Mouse (Mus musculus) ES-Bruce4 (cell line): Measurements from ENCODE around the gene Cyp4f40. TPM values are rescaled to one million over a fixed set of nuclear protein-coding genes. Genes with fewer than 3 reads are reported as not detected.
"Not testable (repeated sequence)": the region's sequence is repeated elsewhere in the genome, so short reads cannot be mapped to it uniquely, and the experiment has no call there.

Experiments used
- H3K27ac ChIP-seq: 2 replicates; pipeline ENCODE4 v1.5.1; 2012; ENCODE audit warnings: low read length, inconsistent platforms; ENCODE audit not compliant: insufficient read depth
- H3K27me3 ChIP-seq: 2 replicates; pipeline ENCODE4 v1.6.1; 2012; ENCODE audit warnings: mild to moderate bottlenecking, low read length, inconsistent platforms; ENCODE audit not compliant: control insufficient read depth, poor library complexity, insufficient read depth, severe bottlenecking
- H3K36me3 ChIP-seq: 2 replicates; pipeline ENCODE4 v1.6.1; 2012; ENCODE audit warnings: inconsistent platforms, mild to moderate bottlenecking, low read length, moderate library complexity; ENCODE audit not compliant: control insufficient read depth, poor library complexity, insufficient read depth, severe bottlenecking
- H3K4me1 ChIP-seq: one replicate; pipeline ENCODE4 v1.8.1; 2011; ENCODE audit warnings: low read length; ENCODE audit not compliant: control insufficient read depth, insufficient read depth
- H3K4me3 ChIP-seq: 2 replicates; pipeline ENCODE4 v1.5.1; 2011; ENCODE audit warnings: low read depth, mild to moderate bottlenecking, low read length
- H3K9ac ChIP-seq: 2 replicates; pipeline ENCODE4 v1.6.1; 2012; ENCODE audit warnings: low read depth, mild to moderate bottlenecking, inconsistent platforms; ENCODE audit not compliant: poor library complexity, severe bottlenecking
- H3K9me3 ChIP-seq: replicated peaks from 2 replicates; pipeline ENCODE4 v1.6.1; 2012; ENCODE audit warnings: mild to moderate bottlenecking, low read length, inconsistent platforms; ENCODE audit not compliant: control insufficient read depth, poor library complexity, insufficient read depth, severe bottlenecking
- CTCF ChIP-seq: IDR thresholded peaks from one replicate; pipeline ENCODE4 v1.8.1; 2011; ENCODE audit warnings: low read depth, low read length
- EP300 ChIP-seq: IDR thresholded peaks from 2 replicates; pipeline ENCODE4 v1.6.1; 2011; ENCODE audit warnings: low read depth, low read length; ENCODE audit not compliant: insufficient read depth
- POLR2A ChIP-seq: IDR thresholded peaks from one replicate; pipeline ENCODE4 v1.8.1; 2011; ENCODE audit warnings: low read length; ENCODE audit not compliant: insufficient read depth
- polyA plus RNA-seq: library from polyadenylated mRNA; stranded (reverse); fragments of >200 nt; gene quantifications from 2 replicates; pipeline ENCODE4 v1.2.4, GENCODE M21; 2011; ENCODE audit warnings: low read depth; ENCODE audit not compliant: missing spikeins, insufficient read depth, insufficient read length

Cyp4f40 gene
- polyA plus RNA-seq, 1 experiment: not detected

DNA sequence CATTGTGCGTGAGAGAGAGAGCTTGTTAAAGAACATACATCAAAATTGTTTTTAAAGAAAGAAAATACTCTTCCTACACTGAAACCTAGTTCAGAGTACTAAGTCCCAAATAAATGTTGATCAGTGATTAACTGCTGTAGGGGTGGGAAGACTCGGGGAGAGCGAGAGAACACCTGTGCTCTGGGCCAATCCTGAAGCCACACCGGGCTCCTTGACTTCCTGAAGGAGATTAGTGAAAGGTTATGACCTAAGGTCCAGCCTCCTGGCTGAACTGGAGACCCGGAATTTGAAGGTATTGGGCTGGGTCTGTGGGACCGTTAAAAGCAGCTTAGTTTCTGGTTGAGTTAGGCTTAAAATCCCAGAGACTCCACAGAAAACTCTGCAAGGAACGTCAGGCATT, 64.1 kb downstream of the Cyp4f40 start:
- Histone ChIP-seq H3K9ac (no peak overlapping the region), H3K27me3 (no peaks in the 10 kb centered on the region), H3K4me3 (no peak overlapping the region), H3K4me1 (no peaks in the 10 kb centered on the region), H3K27ac (no peak overlapping the region), H3K36me3 (no peaks in the 10 kb centered on the region), H3K9me3 (peaks cover 28% of the 10 kb centered on the region)
- TF ChIP-seq CTCF (no peak), EP300 (no peak), POLR2A (no peak)

DNA sequence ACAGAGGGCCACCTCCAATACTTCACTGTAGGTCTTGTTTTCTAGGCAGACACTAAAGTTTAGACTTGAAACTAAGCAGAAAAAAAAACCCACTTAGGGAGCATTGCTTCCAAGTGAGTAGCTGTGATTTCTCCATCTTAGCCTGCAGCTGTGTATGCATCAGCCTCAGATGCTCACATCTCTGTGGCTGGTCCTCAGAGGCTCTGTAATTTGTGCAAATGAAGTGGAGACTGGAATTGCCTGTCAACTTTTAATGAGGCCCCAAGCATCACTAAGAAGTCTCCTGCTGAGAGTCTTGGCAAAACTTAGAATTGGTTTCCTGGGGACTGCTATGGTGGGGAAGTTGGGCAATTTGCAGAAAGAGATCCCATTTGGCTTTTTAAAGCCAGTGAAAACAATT, 67.7 kb downstream of the Cyp4f40 start:
- not testable (repeated sequence) for H3K27me3 ChIP-seq, H3K4me1 ChIP-seq, H3K36me3 ChIP-seq, H3K9ac ChIP-seq, H3K4me3 ChIP-seq, H3K9me3 ChIP-seq
- H3K27ac ChIP-seq: 0 out of 2 replicates have a peak overlapping the region, but pooled peaks have one; percentile 24

Other genes starting within 250 kb of the Cyp4f40 start
- not detected in 2 replicates for gene Pglyrp2, start 234.7 kb upstream of the Cyp4f40 start, polyA plus RNA-seq
- 0.88 and 1.2 TPM in 2 replicates for gene Cyp4f39, start 206.2 kb upstream of the Cyp4f40 start, polyA plus RNA-seq
- 10.4 and 11.5 TPM in 2 replicates for gene Cyp4f17, start 152.8 kb upstream of the Cyp4f40 start, polyA plus RNA-seq
- 16.3 and 17.2 TPM in 2 replicates for gene Cyp4f16, start 122.3 kb upstream of the Cyp4f40 start, polyA plus RNA-seq
- not detected in 2 replicates for gene Cyp4f37, start 37.6 kb upstream of the Cyp4f40 start, polyA plus RNA-seq
- gene Cyp4f15, start 26.7 kb downstream of the Cyp4f40 start, polyA plus RNA-seq: 0.58 TPM in 1 of 2 replicates, not detected in the other
- 43.8 and 54.5 TPM in 2 replicates for gene Zfp871, start 129.4 kb downstream of the Cyp4f40 start, polyA plus RNA-seq
- 8.0 and 8.4 TPM in 2 replicates for gene Zfp811, start 151.0 kb downstream of the Cyp4f40 start, polyA plus RNA-seq
- 25.5 and 27.1 TPM in 2 replicates for gene Zfp799, start 171.4 kb downstream of the Cyp4f40 start, polyA plus RNA-seq
- 17.6 and 19.0 TPM in 2 replicates for gene Zfp870, start 232.7 kb downstream of the Cyp4f40 start, polyA plus RNA-seq